Mouse (Mus musculus) monocyte, adult 5-6 weeks (primary cell): ENCODE measurements at regions not wholly inside any gene's neighbourhood (a gene's known extent, or its start where the extent isn't known, plus 50 kb on each side); places are given as distances from the start of the nearest gene placed in this dataset.

Experiments used
- ATAC-seq: fragments of 153-309, 156-312 bp; replicated peaks from 2 replicates; pipeline ENCODE4 v1.8.0; 2017; ENCODE audit warnings: mild to moderate bottlenecking; ENCODE audit not compliant: low TSS enrichment, insufficient number of reproducible peaks, severe bottlenecking, poor library complexity, low FRiP score

- no peak for ATAC-seq
Observed at GRCm38 (mm10) chr2:75158581-75158980, 333.0 kb downstream of the Mtx2 start.

GRCm38 (mm10) chr2:75161075-75161474 is 335.5 kb downstream of the Mtx2 start:
- no peak for ATAC-seq

GRCm38 (mm10) chr2:75164987-75165386 is 339.4 kb downstream of the Mtx2 start:
- no peak for ATAC-seq

GRCm38 (mm10) chr2:75176267-75176666 is 350.7 kb downstream of the Mtx2 start:
- ATAC-seq = no peak

- ATAC-seq = no peak
Observed at GRCm38 (mm10) chr2:75183293-75183692, 357.7 kb downstream of the Mtx2 start.

GRCm38 (mm10) chr2:75202587-75203220 is 377.1 kb downstream of the Mtx2 start:
- no peak for ATAC-seq

- ATAC-seq = no peak
Observed at GRCm38 (mm10) chr2:75208821-75209758, 383.5 kb downstream of the Mtx2 start.

GRCm38 (mm10) chr2:75209790-75210583 is 384.4 kb downstream of the Mtx2 start:
- ATAC-seq = no peak

GRCm38 (mm10) chr2:75216931-75217330 is 391.3 kb downstream of the Mtx2 start:
- ATAC-seq = no peak

GRCm38 (mm10) chr2:75220775-75221359 is 395.3 kb downstream of the Mtx2 start:
- ATAC-seq = no peak

- no peak for ATAC-seq
Observed at GRCm38 (mm10) chr2:75224443-75224842, 398.8 kb downstream of the Mtx2 start.

- no peak for ATAC-seq
Observed at GRCm38 (mm10) chr2:75240976-75241375, 415.4 kb downstream of the Mtx2 start.

- ATAC-seq = no peak
Observed at GRCm38 (mm10) chr2:75244311-75245033, 414.6 kb upstream of the Hnrnpa3 start.

- no peak for ATAC-seq
Observed at GRCm38 (mm10) chr2:75245256-75245655, 413.8 kb upstream of the Hnrnpa3 start.

- ATAC-seq = no peak
Observed at GRCm38 (mm10) chr2:75245662-75246061, 413.4 kb upstream of the Hnrnpa3 start.

- no peak for ATAC-seq
Observed at GRCm38 (mm10) chr2:75246082-75246743, 412.8 kb upstream of the Hnrnpa3 start.

- ATAC-seq = no peak
Observed at GRCm38 (mm10) chr2:75248251-75248650, 410.8 kb upstream of the Hnrnpa3 start.

GRCm38 (mm10) chr2:75250507-75250906 is 408.6 kb upstream of the Hnrnpa3 start:
- ATAC-seq = no peak
